Mouse (Mus musculus): ENCODE measurements around the gene Ddx3x. TPM values are rescaled to one million over a fixed set of nuclear protein-coding genes. Genes with fewer than 3 reads are reported as not detected.

The Ddx3x gene
- polyA plus RNA-seq, 1 experiment from 2014 or later: 46.1 TPM

- no peaks in the 10 kb centered on the region for H3K9me3 ChIP-seq (ENCODE audit: low read length)
- TF ChIP-seq EP300 (IDR thresholded peaks at IDR 0.05; ENCODE audit: low read depth) (no peak), CTCF (IDR thresholded peaks at IDR 0.05; ENCODE audit: low read depth) (no peak)
- H3K9ac ChIP-seq (replicated peaks): no peak overlapping the region
- DNase-seq (peak; percentile 16), ATAC-seq (peak; percentile 87)
- H3K4me1 ChIP-seq (ENCODE audit: insufficient read depth): peaks cover 15% of the 10 kb centered on the region
- H3K27me3 ChIP-seq (ENCODE audit: insufficient read depth, low read length): no peaks in the 10 kb centered on the region
- H3K4me3 ChIP-seq (ENCODE audit: low read depth, low read length): no peak overlapping the region
- peak overlapping the region; percentile 49; the same call in 1 of the 2 replicates for H3K4me2 ChIP-seq (ENCODE audit: low read depth, low read length)
- peak overlapping the region; percentile 87 for H3K27ac ChIP-seq (ENCODE audit: low read depth)
- no peaks in the 10 kb centered on the region for H3K36me3 ChIP-seq (replicated peaks; ENCODE audit: insufficient read depth, low read length)
Measured at GRCm38 (mm10) chrX:13244588-13244987, 36.2 kb upstream of the Ddx3x start.

DNA sequence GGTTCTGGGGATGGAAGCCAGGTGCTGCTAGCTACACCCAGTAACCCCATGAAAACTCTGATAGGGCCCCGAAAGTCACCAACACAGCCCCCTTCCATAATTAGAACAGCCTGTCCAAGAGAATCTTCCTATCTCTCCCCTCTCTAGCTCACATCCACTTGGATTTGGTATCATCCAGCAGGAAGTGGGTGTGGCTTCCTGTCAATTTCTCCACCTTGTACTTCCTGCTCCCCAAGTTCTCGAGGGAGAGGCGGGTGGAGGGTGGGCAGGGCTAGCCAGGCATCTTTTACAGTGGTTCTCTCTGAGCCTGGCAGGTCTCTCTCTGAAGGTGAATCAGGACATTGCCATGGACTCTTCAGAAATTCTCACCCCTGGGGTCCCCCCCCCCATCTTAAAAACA, 35.7 kb upstream of the Ddx3x start:
- Histone ChIP-seq H3K9me3 (ENCODE audit: low read length) (no peaks in the 10 kb centered on the region), H3K9ac (replicated peaks) (no peak overlapping the region), H3K4me2 (ENCODE audit: low read depth, low read length) (peak overlapping the region; percentile 49), H3K4me1 (ENCODE audit: insufficient read depth) (peaks cover 15% of the 10 kb centered on the region), H3K27ac (ENCODE audit: low read depth) (peak overlapping the region; percentile 87), H3K4me3 (ENCODE audit: low read depth, low read length) (no peak overlapping the region), H3K27me3 (ENCODE audit: insufficient read depth, low read length) (no peaks in the 10 kb centered on the region), H3K36me3 (replicated peaks; ENCODE audit: insufficient read depth, low read length) (no peaks in the 10 kb centered on the region)
- peak; percentile 57 for ATAC-seq
- TF ChIP-seq EP300 (IDR thresholded peaks at IDR 0.05; ENCODE audit: low read depth) (no peak), CTCF (IDR thresholded peaks at IDR 0.05; ENCODE audit: low read depth) (no peak)
- WGBS (ENCODE audit: insufficient replicate concordance): 24% methylated on average over 3 of the region's 3 CpGs
- peak; percentile 20 for DNase-seq

- Histone ChIP-seq H3K27ac (ENCODE audit: low read depth) (no peak overlapping the region), H3K9ac (replicated peaks) (no peak overlapping the region), H3K9me3 (ENCODE audit: low read length) (no peaks in the 10 kb centered on the region), H3K4me2 (ENCODE audit: low read depth, low read length) (no peak overlapping the region), H3K36me3 (replicated peaks; ENCODE audit: insufficient read depth, low read length) (no peaks in the 10 kb centered on the region), H3K4me3 (ENCODE audit: low read depth, low read length) (no peak overlapping the region), H3K4me1 (ENCODE audit: insufficient read depth) (no peaks in the 10 kb centered on the region), H3K27me3 (ENCODE audit: insufficient read depth, low read length) (0 out of 2 replicates have a peak, but pooled peaks cover 2% of the 10 kb centered on the region)
- 60% methylated on average over 4 of the region's 4 CpGs for WGBS (ENCODE audit: insufficient replicate concordance)
- no peak for ATAC-seq
- DNase-seq: no peak
- TF ChIP-seq CTCF (IDR thresholded peaks at IDR 0.05; ENCODE audit: low read depth): no peak
- TF ChIP-seq EP300 (IDR thresholded peaks at IDR 0.05; ENCODE audit: low read depth): no peak
Measured at GRCm38 (mm10) chrX:13251683-13252082, 29.1 kb upstream of the Ddx3x start.

- Histone ChIP-seq H3K27me3 (ENCODE audit: insufficient read depth, low read length) (0 out of 2 replicates have a peak, but pooled peaks cover 2% of the 10 kb centered on the region), H3K36me3 (replicated peaks; ENCODE audit: insufficient read depth, low read length) (no peaks in the 10 kb centered on the region), H3K9ac (replicated peaks) (no peak overlapping the region), H3K27ac (ENCODE audit: low read depth) (no peak overlapping the region), H3K9me3 (ENCODE audit: low read length) (no peaks in the 10 kb centered on the region), H3K4me1 (ENCODE audit: insufficient read depth) (no peaks in the 10 kb centered on the region), H3K4me2 (ENCODE audit: low read depth, low read length) (no peak overlapping the region), H3K4me3 (ENCODE audit: low read depth, low read length) (no peak overlapping the region)
- TF ChIP-seq CTCF (IDR thresholded peaks at IDR 0.05; ENCODE audit: low read depth) (no peak), EP300 (IDR thresholded peaks at IDR 0.05; ENCODE audit: low read depth) (no peak)
- 75% methylated on average over 3 of the region's 3 CpGs for WGBS (ENCODE audit: insufficient replicate concordance)
- ATAC-seq (no peak), DNase-seq (no peak)
Measured at GRCm38 (mm10) chrX:13254273-13254672, 26.5 kb upstream of the Ddx3x start.

- Histone ChIP-seq H3K36me3 (replicated peaks; ENCODE audit: insufficient read depth, low read length) (no peaks in the 10 kb centered on the region), H3K27ac (ENCODE audit: low read depth) (no peak overlapping the region), H3K4me1 (ENCODE audit: insufficient read depth) (no peaks in the 10 kb centered on the region), H3K9ac (replicated peaks) (no peak overlapping the region), H3K4me3 (ENCODE audit: low read depth, low read length) (no peak overlapping the region), H3K4me2 (ENCODE audit: low read depth, low read length) (no peak overlapping the region), H3K27me3 (ENCODE audit: insufficient read depth, low read length) (no peaks in the 10 kb centered on the region), H3K9me3 (ENCODE audit: low read length) (no peaks in the 10 kb centered on the region)
- DNase-seq: no peak
- no peak for TF ChIP-seq EP300 (IDR thresholded peaks at IDR 0.05; ENCODE audit: low read depth)
- no peak for TF ChIP-seq CTCF (IDR thresholded peaks at IDR 0.05; ENCODE audit: low read depth)
- 56% methylated on average over 3 of the region's 3 CpGs for WGBS (ENCODE audit: insufficient replicate concordance)
- no peak for ATAC-seq
Measured at GRCm38 (mm10) chrX:13263356-13263755, 17.4 kb upstream of the Ddx3x start.

GRCm38 (mm10) chrX:13275519-13276137, 5.1 kb upstream of the Ddx3x start:
- no peaks in the 10 kb centered on the region for H3K9me3 ChIP-seq (ENCODE audit: low read length)
- H3K27me3 ChIP-seq (ENCODE audit: insufficient read depth, low read length): no peaks in the 10 kb centered on the region
- no peak for DNase-seq
- H3K36me3 ChIP-seq (replicated peaks; ENCODE audit: insufficient read depth, low read length): no peaks in the 10 kb centered on the region
- peaks cover 8% of the 10 kb centered on the region; the same call in 1 of the 2 replicates for H3K4me1 ChIP-seq (ENCODE audit: insufficient read depth)
- ATAC-seq: no peak
- H3K4me2 ChIP-seq (ENCODE audit: low read depth, low read length): no peak overlapping the region
- H3K9ac ChIP-seq (replicated peaks): no peak overlapping the region
- no peak overlapping the region for H3K27ac ChIP-seq (ENCODE audit: low read depth)
- 61% methylated on average over 6 of the region's 6 CpGs for WGBS (ENCODE audit: insufficient replicate concordance)
- no peak overlapping the region for H3K4me3 ChIP-seq (ENCODE audit: low read depth, low read length)
- no peak for TF ChIP-seq EP300 (IDR thresholded peaks at IDR 0.05; ENCODE audit: low read depth)
- no peak for TF ChIP-seq CTCF (IDR thresholded peaks at IDR 0.05; ENCODE audit: low read depth)
